Mouse (Mus musculus) kidney, postnatal 0 days (tissue): Measurements from ENCODE around the gene Ablim2. TPM values are rescaled to one million over a fixed set of nuclear protein-coding genes. Genes with fewer than 3 reads are reported as not detected.

Experiments used
- ATAC-seq: fragments of 200-750 bp; cut with Nextera tagmentation; replicated peaks from 2 replicates; pipeline ENCODE4 v1.8.0; 2017; ENCODE audit warnings: low read depth, moderate number of reproducible peaks, moderate TSS enrichment, moderate library complexity; ENCODE audit not compliant: low FRiP score
- DNase-seq: peaks from one replicate; pipeline ENCODE4 v3.0.0-alpha.2; 2016; ENCODE audit warnings: low spot score
- H3K27ac ChIP-seq: fragments of 300-500 bp; sonication (generic); 2 replicates; pipeline ENCODE4 v1.5.1; 2014; ENCODE audit warnings: mild to moderate bottlenecking
- H3K27me3 ChIP-seq: fragments of 300-500 bp; sonication (generic); 2 replicates; pipeline ENCODE4 v1.6.1; 2014; ENCODE audit warnings: low read length, mixed read lengths; ENCODE audit not compliant: insufficient read depth
- H3K36me3 ChIP-seq: fragments of 300-500 bp; sonication (generic); 2 replicates; pipeline ENCODE4 v1.6.1; 2014; ENCODE audit warnings: low read length, mixed read lengths; ENCODE audit not compliant: insufficient read depth
- H3K4me1 ChIP-seq: fragments of 300-500 bp; sonication (generic); replicated peaks from 2 replicates; pipeline ENCODE4 v1.6.1; 2014; ENCODE audit warnings: antibody characterized with exemption, low read length, mixed read lengths; ENCODE audit not compliant: insufficient read depth
- H3K4me2 ChIP-seq: fragments of 300-500 bp; sonication (generic); 2 replicates; pipeline ENCODE4 v1.6.1; 2014; ENCODE audit warnings: mild to moderate bottlenecking, low read length, moderate library complexity, mixed read lengths
- H3K4me3 ChIP-seq: fragments of 300-500 bp; sonication (generic); replicated peaks from 2 replicates; pipeline ENCODE4 v1.5.1; 2014; ENCODE audit warnings: low read depth, low read length
- H3K9ac ChIP-seq: fragments of 300-500 bp; sonication (generic); 2 replicates; pipeline ENCODE4 v1.6.1; 2014; ENCODE audit warnings: low read depth, low read length
- H3K9me3 ChIP-seq: fragments of 300-500 bp; sonication (generic); replicated peaks from 2 replicates; pipeline ENCODE4 v1.6.1; 2016; ENCODE audit warnings: low read length, inconsistent platforms, mixed read lengths
- CTCF ChIP-seq: IDR thresholded peaks from 2 replicates; pipeline ENCODE4 v1.5.1; 2016; ENCODE audit warnings: antibody characterized with exemption, low read depth, mild to moderate bottlenecking, moderate library complexity
- WGBS: fragments of 180-500 bp; shearing (Covaris S2); extraction: QIAGEN DNeasy Blood & Tissue Kit; methylation state at CpG from one replicate; pipeline ENCODE4 v1.1.7; 2014; 5-methylcytosine and 5-hydroxymethylcytosine counted together
- polyA plus RNA-seq: library from polyadenylated mRNA; unstranded; fragments of >200 nt; fragmentation: Nextera tagmentation; extraction: Ambion mirVana; gene quantifications from 2 replicates; pipeline ENCODE4 v1.2.1, GENCODE M21; 2015

Ablim2 gene
- polyA plus RNA-seq, 1 experiment from 2014 or later = 3.9 TPM

DNA sequence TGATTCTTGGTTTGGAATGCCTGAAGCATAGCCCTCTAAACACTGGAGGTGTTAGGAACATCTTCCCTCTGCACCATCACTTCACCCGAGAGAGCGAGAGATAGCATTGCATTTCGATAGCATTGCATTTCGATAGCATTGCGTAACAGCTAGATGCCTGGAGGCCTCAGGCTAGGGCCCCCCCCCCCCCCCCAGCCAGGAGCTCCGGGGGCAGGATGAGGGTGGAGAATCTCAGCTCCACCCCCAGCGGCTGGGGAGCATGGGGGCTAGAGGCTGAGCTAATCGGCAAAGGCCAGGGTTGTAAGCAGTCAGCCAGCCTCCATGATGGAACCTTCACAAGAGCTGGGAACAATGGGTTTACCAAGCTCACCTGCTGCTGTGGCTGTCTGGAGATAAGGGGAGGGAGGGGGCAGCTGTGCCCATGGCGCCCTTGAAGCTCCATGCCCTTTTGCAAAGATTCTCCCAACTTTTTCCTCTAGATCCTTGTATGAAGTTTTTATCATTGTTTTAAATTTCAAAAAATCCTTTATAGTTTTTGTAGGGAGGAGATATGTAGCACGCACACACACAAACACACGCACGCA, 143.6 kb downstream of the Ablim2 start:
- H3K36me3 ChIP-seq = no peaks in the 10 kb centered on the region
- WGBS = 37% methylated on average over 12 of the region's 12 CpGs
- DNase-seq (no peak), ATAC-seq (peak; percentile 30; the same call in 1 of the 2 replicates)
- no peak overlapping the region for H3K9ac ChIP-seq
- no peak for TF ChIP-seq CTCF
- peak overlapping the region; percentile 79 for H3K27ac ChIP-seq
- peaks cover 27% of the 10 kb centered on the region for H3K4me1 ChIP-seq
- 0 out of 2 replicates have a peak overlapping the region, but pooled peaks have one; percentile 30 for H3K4me2 ChIP-seq
- no peak overlapping the region for H3K4me3 ChIP-seq
- no peaks in the 10 kb centered on the region for H3K27me3 ChIP-seq
- H3K9me3 ChIP-seq = no peaks in the 10 kb centered on the region

DNA sequence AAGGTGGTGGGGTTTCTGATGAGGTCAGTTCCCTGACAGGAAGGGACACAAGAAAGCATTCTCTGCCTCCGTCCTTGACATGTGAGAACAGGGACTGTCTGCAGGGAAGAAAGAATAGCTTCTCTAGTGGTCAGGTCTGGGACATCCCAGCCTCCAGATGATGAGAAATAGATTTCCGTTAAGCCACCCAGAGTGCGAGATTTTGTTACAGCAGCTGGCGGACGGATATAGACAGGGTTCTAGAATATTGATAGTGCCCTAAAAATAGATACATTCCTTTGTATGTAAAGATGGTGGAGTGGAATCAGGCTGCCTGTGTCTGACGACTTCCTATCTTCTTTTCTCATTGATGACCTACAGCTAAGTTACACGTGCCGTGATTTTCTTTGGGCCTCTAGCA, 145.8 kb downstream of the Ablim2 start:
- no peak for TF ChIP-seq CTCF
- WGBS = 61% methylated on average over 8 of the region's 8 CpGs
- no peak overlapping the region for H3K4me2 ChIP-seq
- peaks cover 28% of the 10 kb centered on the region for H3K4me1 ChIP-seq
- no peak overlapping the region for H3K9ac ChIP-seq
- no peak for DNase-seq
- no peak for ATAC-seq
- H3K27me3 ChIP-seq = no peaks in the 10 kb centered on the region
- no peaks in the 10 kb centered on the region for H3K9me3 ChIP-seq
- no peak overlapping the region for H3K27ac ChIP-seq
- no peak overlapping the region for H3K4me3 ChIP-seq
- H3K36me3 ChIP-seq = no peaks in the 10 kb centered on the region

DNA sequence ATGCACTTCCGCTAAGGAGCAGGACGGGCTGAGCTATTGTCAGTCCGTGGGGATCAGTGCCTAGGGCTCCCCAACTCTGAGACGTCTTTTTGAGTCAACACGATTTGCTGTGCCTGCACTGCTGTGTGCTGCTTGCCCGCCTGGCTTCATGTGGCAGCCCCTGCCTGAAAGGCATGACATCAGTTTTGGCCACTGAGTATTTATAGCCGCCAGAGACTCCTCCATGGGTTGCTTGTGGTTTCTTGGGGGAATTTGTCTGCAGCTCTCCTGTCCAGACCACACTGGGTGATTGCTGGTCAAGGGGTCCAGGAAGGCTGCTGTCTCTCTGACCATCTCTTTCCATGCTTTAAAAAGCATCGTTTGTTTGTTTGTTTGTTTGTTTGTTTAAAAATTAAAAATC, 147.6 kb downstream of the Ablim2 start:
- Histone ChIP-seq H3K4me3 (no peak overlapping the region), H3K36me3 (no peaks in the 10 kb centered on the region), H3K9ac (no peak overlapping the region), H3K27me3 (no peaks in the 10 kb centered on the region), H3K4me1 (peaks cover 33% of the 10 kb centered on the region), H3K9me3 (no peaks in the 10 kb centered on the region), H3K27ac (no peak overlapping the region), H3K4me2 (no peak overlapping the region)
- no peak for DNase-seq
- WGBS = 50% methylated on average over 8 of the region's 8 CpGs
- TF ChIP-seq CTCF = no peak
- no peak for ATAC-seq

DNA sequence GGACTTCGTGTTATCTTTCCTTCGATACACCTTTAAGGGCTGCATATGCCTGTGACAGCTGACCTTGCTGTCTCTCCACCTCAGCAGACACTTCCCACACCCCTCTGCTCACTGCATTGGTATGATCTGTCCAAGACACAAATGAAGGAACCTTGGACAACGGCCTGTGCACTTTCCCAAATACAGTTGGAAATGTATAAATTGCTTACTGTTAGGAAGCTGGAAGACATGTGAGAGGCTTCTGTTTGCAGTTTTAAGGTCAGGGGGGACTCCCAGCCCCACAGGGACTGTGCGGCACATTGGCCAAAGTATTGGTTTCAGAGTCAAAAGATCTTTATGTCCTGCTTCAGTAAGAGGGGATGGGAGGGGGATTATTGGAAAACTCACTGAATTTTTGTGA, 149.4 kb downstream of the Ablim2 start:
- DNase-seq (no peak), ATAC-seq (no peak)
- no peak overlapping the region for H3K4me2 ChIP-seq
- WGBS = 48% methylated on average over 4 of the region's 4 CpGs
- no peak for TF ChIP-seq CTCF
- H3K9ac ChIP-seq = no peak overlapping the region
- no peaks in the 10 kb centered on the region for H3K36me3 ChIP-seq
- no peaks in the 10 kb centered on the region for H3K27me3 ChIP-seq
- H3K9me3 ChIP-seq = no peaks in the 10 kb centered on the region
- peaks cover 23% of the 10 kb centered on the region for H3K4me1 ChIP-seq
- peak overlapping the region; percentile 84; the same call in 1 of the 2 replicates for H3K27ac ChIP-seq
- H3K4me3 ChIP-seq = no peak overlapping the region

DNA sequence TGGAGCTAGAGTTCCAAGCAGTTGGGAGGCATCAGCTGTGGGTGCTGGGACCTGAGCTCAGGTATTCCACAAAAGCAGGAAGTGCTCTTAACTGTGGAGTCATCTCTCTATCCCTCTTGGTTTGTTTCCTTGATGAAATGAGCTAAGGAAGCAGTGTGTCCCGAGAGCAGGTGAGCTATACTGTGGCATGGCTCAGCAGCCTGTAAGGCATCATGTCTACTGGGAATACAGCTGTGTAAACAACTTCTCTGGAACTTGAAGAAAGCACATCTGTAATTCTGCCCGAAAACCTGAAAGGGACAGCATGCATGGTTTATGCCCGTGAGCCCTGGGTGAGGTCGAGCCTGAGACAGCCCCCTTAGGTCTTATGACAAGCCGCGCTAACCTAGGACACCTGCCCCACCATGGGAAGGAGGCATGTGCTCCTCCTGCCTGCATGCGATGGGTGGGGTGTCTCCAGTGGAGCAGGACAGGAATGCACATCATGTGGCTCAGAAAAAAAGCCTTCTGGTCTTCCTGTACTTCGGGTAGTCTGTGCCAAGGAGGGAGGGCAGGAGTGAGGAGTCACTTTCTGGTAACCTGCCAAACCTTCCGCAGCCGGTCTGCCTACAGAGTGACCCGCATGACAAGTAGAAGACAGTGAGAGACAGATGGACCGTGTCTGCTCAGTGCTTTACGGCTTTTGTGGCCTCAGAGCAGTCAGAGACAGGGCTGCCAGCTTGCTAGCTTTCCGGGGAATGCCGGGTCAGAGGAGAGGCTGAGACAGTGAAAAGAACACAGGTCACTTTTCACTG, 150.2 kb downstream of the Ablim2 start:
- WGBS = 6% methylated on average over 15 of the region's 15 CpGs
- ATAC-seq (peak; percentile 94), DNase-seq (peak; percentile 93)
- H3K9me3 ChIP-seq = no peaks in the 10 kb centered on the region
- no peaks in the 10 kb centered on the region for H3K27me3 ChIP-seq
- peak; percentile 6; the same call in 1 of the 2 replicates for TF ChIP-seq CTCF
- H3K4me2 ChIP-seq = peak overlapping the region; percentile 2
- H3K4me3 ChIP-seq = no peak overlapping the region
- H3K4me1 ChIP-seq = peaks cover 23% of the 10 kb centered on the region
- H3K36me3 ChIP-seq = no peaks in the 10 kb centered on the region
- no peak overlapping the region for H3K9ac ChIP-seq
- peak overlapping the region; percentile 84 for H3K27ac ChIP-seq

DNA sequence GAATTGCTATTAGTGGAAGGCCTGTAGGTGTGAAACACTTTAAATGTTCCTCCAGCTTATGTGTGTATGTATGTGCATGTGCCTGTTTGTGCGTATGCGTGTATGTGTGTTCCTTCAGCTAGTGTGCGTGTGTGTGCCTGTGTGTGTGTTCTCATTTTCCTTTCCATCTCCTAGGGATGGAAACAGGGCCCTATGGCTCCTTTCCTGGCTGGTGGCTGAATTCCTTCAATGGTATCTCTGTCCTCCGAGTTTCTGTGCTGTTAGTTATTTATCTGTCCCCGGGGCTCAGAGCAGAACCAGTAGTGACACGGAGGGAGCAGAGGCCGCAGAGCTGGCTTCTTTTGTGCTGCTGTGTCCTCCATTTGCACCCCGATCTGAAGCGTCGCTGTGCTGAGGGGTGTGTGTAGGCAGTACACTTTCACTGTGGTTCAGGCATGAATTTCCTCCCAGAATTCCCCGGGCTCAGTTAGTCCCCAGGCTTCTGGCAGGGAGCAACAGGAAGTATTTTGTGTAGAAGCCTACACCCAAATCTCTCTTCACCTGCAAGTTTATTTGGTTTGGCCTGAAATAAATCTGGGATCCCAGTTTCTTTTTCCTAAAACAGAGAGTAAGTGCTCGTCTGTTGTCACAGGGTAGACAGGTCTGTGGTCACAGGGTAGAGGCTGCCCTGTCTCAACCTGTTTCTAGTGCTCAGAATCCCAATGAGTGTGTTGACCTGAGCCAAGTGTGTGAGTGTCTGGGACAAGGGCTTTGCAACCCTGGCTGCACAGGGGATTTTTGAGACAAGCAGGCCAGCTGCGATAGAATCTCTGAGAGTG, 151.2 kb downstream of the Ablim2 start:
- H3K4me3 ChIP-seq = no peak overlapping the region
- 33% methylated on average over 13 of the region's 13 CpGs for WGBS
- peaks cover 23% of the 10 kb centered on the region for H3K4me1 ChIP-seq
- no peak for TF ChIP-seq CTCF
- peak overlapping the region; percentile 84 for H3K27ac ChIP-seq
- ATAC-seq = no peak
- peak; percentile 41 for DNase-seq
- no peaks in the 10 kb centered on the region for H3K9me3 ChIP-seq
- H3K9ac ChIP-seq = 0 out of 2 replicates have a peak overlapping the region, but pooled peaks have one; percentile 13
- H3K36me3 ChIP-seq = no peaks in the 10 kb centered on the region
- H3K27me3 ChIP-seq = no peaks in the 10 kb centered on the region
- H3K4me2 ChIP-seq = 0 out of 2 replicates have a peak overlapping the region, but pooled peaks have one; percentile 21
